Mouse (Mus musculus): ENCODE results near the gene Tube1. TPM values are rescaled to one million over a fixed set of nuclear protein-coding genes. Genes with fewer than 3 reads are reported as not detected.
A peak's percentile ranks its signal among the peaks of the same experiment; 100 is the strongest.
"Not testable (repeated sequence)": the region's sequence is repeated elsewhere in the genome, so short reads cannot be mapped to it uniquely, and the experiment has no call there.

The Tube1 gene
- total RNA-seq, 1 experiment from 2014 or later, result 16.3 TPM

DNA sequence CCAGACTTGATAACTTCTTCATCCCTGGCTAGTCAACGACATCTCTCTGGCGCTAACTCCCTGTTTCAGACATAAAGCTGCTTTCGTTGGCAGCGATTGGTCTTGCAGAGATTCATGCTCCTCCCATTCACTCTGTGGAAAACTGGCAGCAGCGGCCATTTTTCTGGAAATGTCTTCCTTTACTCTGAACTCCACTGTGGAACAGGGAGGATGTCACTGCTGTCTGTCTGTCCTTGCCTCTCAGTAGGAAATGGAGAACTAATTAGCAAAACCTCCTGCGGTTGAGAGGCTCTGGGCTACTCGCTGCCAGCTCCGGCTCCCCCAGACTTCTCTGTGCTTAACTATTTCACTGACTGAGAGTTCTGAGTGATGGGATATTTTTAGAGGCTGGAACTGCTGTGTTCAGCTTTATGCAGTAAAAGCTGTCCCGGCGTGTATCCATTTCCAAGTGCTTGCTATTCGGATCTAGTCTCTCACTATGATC lies 31.9 kb downstream of the Tube1 start:
- ATAC-seq (replicated peaks; ENCODE audit: low read depth, poor library complexity, severe bottlenecking), result peak; percentile 26; the same call in 1 of the 2 replicates

DNA sequence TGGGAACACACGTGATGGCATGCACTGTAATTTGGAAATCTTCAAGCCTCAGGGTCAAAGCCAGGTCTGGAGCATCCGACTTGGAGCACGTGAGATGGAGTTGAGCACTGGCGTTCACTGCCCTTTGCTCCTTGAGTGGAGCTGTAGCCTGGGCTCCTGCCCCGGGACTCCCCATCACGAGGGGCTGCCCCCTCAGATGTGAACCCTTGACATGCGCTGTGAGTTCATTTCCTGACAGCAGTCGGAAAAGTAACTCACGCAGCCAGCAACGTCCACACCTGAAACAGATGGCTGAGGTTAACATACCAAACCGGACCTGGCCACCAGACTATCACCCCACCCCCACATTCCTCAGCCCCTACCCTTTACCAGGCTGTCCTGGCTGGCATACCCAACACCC lies 33.8 kb downstream of the Tube1 start:
- no peak for ATAC-seq (replicated peaks; ENCODE audit: low read depth, poor library complexity, severe bottlenecking)

DNA sequence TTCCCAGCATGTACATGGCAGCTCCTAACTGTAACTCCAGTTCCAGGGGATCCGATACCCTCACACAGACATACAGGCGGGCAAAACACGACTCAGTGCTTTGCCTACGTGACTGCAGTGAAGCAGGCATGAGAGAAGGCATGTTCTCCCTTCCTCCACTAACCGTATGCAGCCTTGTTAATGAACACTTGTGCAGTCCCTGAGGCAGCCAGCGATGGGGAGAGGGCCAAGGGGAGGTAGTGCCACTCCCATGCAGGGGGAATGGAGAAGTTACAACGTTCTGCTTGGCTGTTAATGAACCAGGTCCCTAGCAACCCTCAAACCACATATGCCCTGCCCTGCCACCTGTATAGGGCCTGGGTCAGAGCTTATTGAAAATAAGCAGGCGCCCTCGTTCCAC lies 35.9 kb downstream of the Tube1 start:
- ATAC-seq (replicated peaks; ENCODE audit: low read depth, poor library complexity, severe bottlenecking), result no peak

DNA sequence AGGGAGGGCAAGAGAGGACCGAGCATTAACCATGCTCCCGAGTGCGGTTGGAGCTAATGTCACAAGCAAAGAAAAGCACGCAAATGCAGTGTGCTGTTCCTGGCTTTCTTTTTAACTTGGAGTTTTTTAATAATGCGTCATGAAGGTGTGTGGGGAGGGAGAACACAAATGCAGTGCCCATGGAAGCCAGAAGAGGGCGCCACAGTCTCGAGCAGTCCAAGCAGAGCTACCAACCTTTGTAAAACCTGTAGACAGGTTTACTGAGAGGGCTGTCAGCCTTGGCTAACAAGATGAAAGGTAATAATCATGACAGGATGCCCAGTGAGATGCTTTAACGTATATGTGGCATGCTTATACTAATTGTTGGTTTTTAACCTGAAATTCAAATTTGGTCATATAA lies 36.4 kb downstream of the Tube1 start:
- ATAC-seq (replicated peaks; ENCODE audit: low read depth, poor library complexity, severe bottlenecking), result peak; percentile 31

DNA sequence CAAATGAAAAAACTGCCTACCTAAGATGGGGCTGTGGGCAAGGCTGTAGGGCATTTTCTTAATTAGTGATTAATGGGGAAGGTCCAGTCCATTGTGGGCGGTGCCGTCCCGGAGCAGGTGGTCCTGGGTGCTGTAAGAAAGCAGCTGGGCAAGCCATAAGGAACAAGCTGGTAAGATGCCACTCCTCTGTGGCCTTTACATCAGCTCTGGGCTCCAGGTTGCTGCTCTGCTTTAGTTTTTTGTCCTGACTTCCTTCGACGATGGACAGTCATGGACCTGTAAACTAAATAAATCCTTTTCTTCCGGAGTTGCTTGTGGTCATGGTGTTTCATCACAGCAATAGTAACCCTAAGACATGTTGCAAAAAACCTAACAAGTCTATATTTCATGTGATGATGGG lies 36.9 kb downstream of the Tube1 start:
- ATAC-seq (replicated peaks; ENCODE audit: low read depth, poor library complexity, severe bottlenecking), result no peak

DNA sequence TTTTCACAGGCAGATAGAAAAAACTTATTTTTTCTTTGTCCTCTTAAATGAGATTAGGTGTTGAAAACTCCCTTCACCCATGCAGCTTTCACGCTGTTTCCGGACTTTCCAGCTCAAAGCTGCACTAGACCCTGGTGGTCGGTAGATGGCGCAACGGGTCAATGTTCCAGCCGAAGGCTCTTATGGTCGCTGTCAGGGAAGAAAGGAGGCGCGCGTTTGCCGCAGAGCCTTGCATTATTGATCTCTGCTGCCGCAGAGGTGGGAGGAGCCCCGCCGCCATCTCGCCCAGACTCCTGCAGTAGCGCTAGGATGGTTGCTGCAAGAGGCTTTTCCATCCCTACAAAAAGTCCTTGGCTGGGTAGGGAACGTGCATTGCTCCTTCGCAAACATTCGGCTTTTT lies 37.4 kb downstream of the Tube1 start:
- peak; percentile 88 for ATAC-seq (replicated peaks; ENCODE audit: low read depth, poor library complexity, severe bottlenecking)

DNA sequence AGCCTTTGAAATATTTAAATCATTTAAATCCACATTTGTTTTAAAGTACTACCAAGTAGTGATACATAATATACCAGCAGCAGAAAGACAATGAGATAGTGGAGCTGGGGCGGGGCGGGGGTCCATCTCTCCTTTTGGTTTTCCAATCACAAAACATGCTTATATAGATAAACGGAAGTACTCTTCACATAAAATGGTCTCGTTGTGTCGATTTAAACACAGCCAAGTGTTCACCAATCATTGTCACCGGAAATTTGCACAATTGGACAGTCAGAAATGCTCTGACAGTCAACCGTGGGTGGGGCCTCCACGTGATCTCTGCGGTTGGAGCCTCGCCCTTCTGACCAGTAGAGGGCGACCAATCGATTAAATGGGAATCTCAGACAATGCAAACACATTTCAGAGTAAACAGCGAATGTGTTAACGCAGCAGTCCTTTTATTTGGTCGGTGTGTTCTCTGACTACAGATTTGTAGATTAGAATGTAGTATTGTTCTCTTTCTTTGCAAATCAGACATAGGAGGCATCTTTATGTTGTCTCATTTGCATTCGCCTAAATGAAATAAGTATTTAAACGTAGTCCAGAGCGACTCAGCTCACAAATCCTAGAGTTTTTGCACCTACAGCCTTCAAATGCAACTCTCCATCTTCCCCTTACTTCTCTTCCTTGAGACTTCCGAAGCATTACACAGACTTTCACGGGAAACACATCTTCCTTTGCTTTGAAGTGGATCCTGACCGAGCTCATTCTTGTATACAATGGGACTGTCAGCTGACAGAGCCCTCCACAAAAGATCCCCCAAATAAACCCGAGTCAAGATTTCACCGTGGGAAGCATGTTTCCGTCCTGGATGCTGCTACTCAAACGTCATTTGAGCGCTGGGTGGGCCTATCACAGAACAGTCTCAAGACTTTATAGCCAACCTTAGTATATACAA lies 38.1 kb downstream of the Tube1 start:
- ATAC-seq (replicated peaks; ENCODE audit: low read depth, poor library complexity, severe bottlenecking), result peak; percentile 75

DNA sequence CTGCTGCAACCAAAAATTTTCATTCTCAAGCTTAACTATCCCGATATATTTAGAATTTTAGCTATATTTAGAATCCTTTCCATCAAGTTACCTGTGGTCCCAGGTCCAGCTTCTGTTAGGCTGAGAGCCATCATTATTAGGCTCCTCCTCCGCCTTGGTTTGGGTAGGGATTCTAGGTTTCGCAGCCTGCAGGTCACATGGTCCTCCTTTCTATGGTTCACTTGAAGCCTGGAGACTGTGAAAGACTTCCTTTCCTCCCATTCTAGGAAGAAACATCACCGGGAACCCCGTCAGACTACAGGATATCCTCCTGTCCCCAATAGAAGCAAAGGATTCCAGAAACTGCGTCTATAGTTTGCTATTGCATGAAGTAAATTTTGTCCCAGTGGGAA lies 38.8 kb downstream of the Tube1 start:
- no peak for ATAC-seq (replicated peaks; ENCODE audit: low read depth, poor library complexity, severe bottlenecking)

DNA sequence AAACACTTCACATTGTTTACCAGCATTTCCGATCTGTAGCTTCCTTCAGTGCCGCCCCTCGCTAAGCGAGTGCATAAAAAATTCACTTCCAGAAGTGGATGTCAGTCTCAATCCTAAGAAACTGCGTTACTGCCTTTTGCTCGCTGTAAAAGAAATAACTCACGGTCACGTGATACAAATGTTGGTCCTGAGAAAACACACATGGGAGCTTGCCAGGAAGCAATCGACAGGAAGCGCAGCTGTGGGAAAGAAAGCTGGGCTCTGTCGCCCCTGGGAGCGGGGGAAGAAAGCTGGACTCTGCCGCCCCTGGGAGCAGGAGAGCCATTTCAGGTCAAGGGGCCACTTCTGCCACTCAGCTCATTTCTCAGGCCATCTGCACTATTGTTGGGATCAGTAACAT lies 39.3 kb downstream of the Tube1 start:
- ATAC-seq (replicated peaks; ENCODE audit: low read depth, poor library complexity, severe bottlenecking), result no peak

DNA sequence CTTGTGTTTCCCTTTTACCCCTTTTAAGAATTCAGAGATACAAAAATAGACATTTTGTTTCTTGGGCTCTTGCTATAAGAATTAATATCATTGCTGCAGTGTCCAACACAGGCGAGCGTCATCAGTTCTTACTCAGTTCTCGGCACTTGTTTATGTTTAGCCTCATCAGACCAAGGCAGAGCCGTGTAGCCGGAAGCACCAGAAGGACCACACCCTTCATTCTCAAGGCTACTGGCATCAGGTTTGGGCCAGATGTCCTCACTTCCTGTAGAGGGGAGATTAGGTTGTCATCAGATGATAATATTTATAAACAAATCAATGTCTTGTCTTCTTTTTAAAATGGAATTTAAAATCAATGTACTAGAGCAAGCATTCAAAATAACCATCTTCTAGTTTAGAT lies 43.2 kb downstream of the Tube1 start:
- no peak for ATAC-seq (replicated peaks; ENCODE audit: low read depth, poor library complexity, severe bottlenecking)

DNA sequence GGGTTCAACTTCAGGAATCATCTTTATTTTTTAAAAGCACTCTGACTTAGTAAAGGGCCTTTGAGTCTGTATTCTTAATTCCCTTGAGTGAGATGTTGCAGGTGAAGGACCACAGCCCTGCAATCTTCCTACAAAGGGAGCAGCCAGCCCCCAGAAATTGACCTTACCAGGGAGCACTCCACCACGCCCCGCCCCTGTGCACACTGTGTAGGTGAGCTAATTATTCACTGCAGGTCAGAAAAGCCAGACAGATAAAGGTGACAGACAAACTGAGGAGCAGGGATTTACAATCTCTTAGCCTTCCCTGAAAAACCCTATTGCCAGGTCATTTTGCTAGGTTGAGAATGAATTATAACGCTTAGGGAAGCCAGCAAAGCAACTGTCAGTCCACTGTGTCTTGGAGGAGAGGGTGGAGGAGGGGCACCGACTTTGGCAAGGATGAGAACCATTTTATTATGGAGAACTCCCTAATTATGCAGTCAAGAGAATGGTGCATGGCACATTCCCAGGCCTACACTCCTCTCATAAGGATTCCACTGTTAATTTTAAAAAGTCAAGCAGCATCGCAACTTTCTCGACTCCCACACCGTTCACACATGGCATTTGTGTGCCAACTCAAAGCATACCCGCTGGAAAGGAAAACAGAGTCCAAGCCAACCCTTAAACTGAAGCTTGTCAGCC lies 51.2 kb downstream of the Tube1 start:
- no peak for ATAC-seq (replicated peaks; ENCODE audit: low read depth, poor library complexity, severe bottlenecking)

DNA sequence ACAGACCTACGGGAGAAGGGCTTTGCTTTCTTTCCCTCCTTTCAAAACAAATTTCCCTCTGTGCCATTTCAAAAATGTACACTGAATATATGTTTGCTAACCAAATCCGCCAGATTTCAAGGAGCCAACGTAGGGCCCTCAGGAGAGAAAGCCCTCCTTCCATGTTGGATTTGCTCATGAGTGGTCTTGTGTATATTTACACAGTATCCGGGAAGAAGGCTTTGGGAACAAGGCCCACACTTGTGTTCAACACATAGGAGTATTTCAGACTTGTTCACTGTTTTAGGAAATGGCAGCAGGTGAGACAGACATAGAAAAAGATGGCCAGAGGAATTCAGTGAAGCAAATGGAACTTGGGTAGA lies 51.8 kb downstream of the Tube1 start:
- ATAC-seq (replicated peaks; ENCODE audit: low read depth, poor library complexity, severe bottlenecking), result no peak

DNA sequence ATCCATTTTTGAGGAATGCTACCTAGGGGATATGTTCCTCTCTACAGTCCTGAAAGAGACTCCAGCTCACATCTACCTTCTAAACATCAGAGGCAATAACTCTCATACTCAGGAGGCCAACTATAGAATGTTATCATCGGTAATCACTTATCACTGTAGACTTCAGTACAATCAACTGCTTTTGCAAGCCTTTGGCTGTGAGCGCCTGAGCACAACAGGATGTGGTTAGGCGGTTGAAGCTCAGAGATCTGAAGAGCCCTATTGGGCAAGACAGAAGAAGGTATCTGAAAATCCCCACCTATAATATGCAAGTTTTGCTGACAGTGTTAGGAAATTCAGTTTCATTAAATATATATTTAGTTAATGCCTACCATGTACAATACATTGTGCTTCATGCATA lies 58.9 kb downstream of the Tube1 start:
- peak; percentile 97 for ATAC-seq (replicated peaks; ENCODE audit: low read depth, poor library complexity, severe bottlenecking)

DNA sequence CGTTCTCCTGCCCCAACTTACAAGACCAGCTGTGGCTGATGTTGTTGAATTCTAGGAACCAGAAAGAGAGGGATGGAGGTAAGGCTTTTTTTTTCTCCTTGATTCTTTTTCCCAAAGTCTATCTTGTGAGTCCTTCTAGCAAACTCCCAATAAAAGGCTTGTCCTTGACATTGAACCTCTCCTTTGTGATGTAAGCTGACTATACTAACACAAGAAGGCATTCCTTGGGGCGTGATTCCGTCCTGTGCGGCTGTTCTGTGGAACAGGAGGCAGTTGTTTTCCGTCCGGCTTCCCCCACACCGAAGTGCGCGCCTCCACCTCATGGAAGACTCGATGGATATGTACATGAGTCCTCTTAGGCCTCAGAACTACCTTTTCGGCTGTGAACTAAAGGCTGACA lies 64.4 kb downstream of the Tube1 start:
- not testable (repeated sequence) for ATAC-seq (replicated peaks; ENCODE audit: low read depth, poor library complexity, severe bottlenecking)

Other genes starting within 250 kb of the Tube1 start
- gene Lama4, start 168.5 kb upstream of the Tube1 start, total RNA-seq (2017), result not detected in 2 replicates
- gene Fam229b, start 62 bp upstream of the Tube1 start, total RNA-seq (2017), result 1.5 TPM in 1 of 2 replicates, not detected in the other
- gene Ccn6, start 29.8 kb downstream of the Tube1 start, total RNA-seq (2017), result not detected in 2 replicates
- 29.0 and 37.6 TPM in 2 replicates for gene Fyn, start 234.9 kb downstream of the Tube1 start, total RNA-seq (2017)